Mouse (Mus musculus) forebrain, embryonic 12.5 days (tissue): Measurements from ENCODE around the gene Adck1. TPM values are rescaled to one million over a fixed set of nuclear protein-coding genes. Genes with fewer than 3 reads are reported as not detected.

Experiments
- ATAC-seq: fragments of 200-750 bp; cut with Nextera tagmentation; 2 replicates; pipeline ENCODE4 v1.8.0; 2017; ENCODE audit warnings: moderate TSS enrichment; ENCODE audit not compliant: low FRiP score
- H3K27ac ChIP-seq: fragments of 300-500 bp; sonication (generic); 2 replicates; pipeline ENCODE4 v1.5.1; 2016; ENCODE audit warnings: mild to moderate bottlenecking
- H3K27me3 ChIP-seq: fragments of 300-500 bp; sonication (generic); 2 replicates; pipeline ENCODE4 v1.6.1; 2016; ENCODE audit warnings: mild to moderate bottlenecking
- H3K36me3 ChIP-seq: fragments of 300-500 bp; sonication (generic); replicated peaks from 2 replicates; pipeline ENCODE4 v1.6.1; 2016; ENCODE audit warnings: mild to moderate bottlenecking
- H3K4me1 ChIP-seq: fragments of 300-500 bp; sonication (generic); 2 replicates; pipeline ENCODE4 v1.6.1; 2016
- H3K4me2 ChIP-seq: fragments of 300-500 bp; sonication (generic); 2 replicates; pipeline ENCODE4 v1.6.1; 2016; ENCODE audit warnings: mild to moderate bottlenecking, moderate library complexity
- H3K4me3 ChIP-seq: fragments of 300-500 bp; sonication (generic); replicated peaks from 2 replicates; pipeline ENCODE4 v1.5.1; 2016; ENCODE audit warnings: mild to moderate bottlenecking
- H3K9ac ChIP-seq: fragments of 300-500 bp; sonication (generic); 2 replicates; pipeline ENCODE4 v1.6.1; 2016; ENCODE audit warnings: mild to moderate bottlenecking
- H3K9me3 ChIP-seq: fragments of 300-500 bp; sonication (generic); 2 replicates; pipeline ENCODE4 v1.6.1; 2016
- WGBS: fragments of 180-500 bp; shearing (Covaris S2); methylation state at CpG from one replicate; pipeline ENCODE4 v1.1.7; 2016; 5-methylcytosine and 5-hydroxymethylcytosine counted together
- polyA plus RNA-seq: library from polyadenylated mRNA; unstranded; fragments of >200 nt; fragmentation: Nextera tagmentation; extraction: Ambion mirVana; gene quantifications from 2 replicates; pipeline ENCODE4 v1.2.1, GENCODE M21; 2016

The Adck1 gene
- polyA plus RNA-seq, 1 experiment from 2014 or later: 21.4 TPM

- Histone ChIP-seq H3K9me3 (no peaks in the 10 kb centered on the region), H3K27me3 (no peaks in the 10 kb centered on the region), H3K4me1 (peaks cover 3% of the 10 kb centered on the region; the same call in 1 of the 2 replicates), H3K4me3 (no peak overlapping the region), H3K4me2 (no peak overlapping the region), H3K36me3 (peaks cover 4% of the 10 kb centered on the region; the same call in 1 of the 2 replicates), H3K9ac (no peak overlapping the region), H3K27ac (no peak overlapping the region)
- 87% methylated on average over 4 of the region's 4 CpGs for WGBS
- no peak for ATAC-seq
These were observed 71.9 kb downstream of the Adck1 start for GRCm38 (mm10) chr12:88432277-88432676.

- no peak overlapping the region for H3K4me3 ChIP-seq
- H3K27ac ChIP-seq: no peak overlapping the region
These were observed 72.8 kb downstream of the Adck1 start for GRCm38 (mm10) chr12:88433171-88433570.

GRCm38 (mm10) chr12:88436962-88437750, 76.8 kb downstream of the Adck1 start:
- no peak overlapping the region for H3K4me2 ChIP-seq

More at GRCm38 (mm10) chr12:88433171-88433570, 72.8 kb downstream of the Adck1 start:
- no peak for ATAC-seq
- no peak overlapping the region for H3K9ac ChIP-seq
- no peaks in the 10 kb centered on the region for H3K9me3 ChIP-seq
- H3K4me1 ChIP-seq: no peaks in the 10 kb centered on the region
- 90% methylated on average over 7 of the region's 7 CpGs for WGBS
- H3K27me3 ChIP-seq: no peaks in the 10 kb centered on the region
- H3K36me3 ChIP-seq: peaks cover 4% of the 10 kb centered on the region; the same call in 1 of the 2 replicates
- H3K4me2 ChIP-seq: no peak overlapping the region

GRCm38 (mm10) chr12:88441922-88442809, 81.8 kb downstream of the Adck1 start:
- no peak for ATAC-seq
- H3K27me3 ChIP-seq: no peaks in the 10 kb centered on the region
- no peak overlapping the region for H3K9ac ChIP-seq
- no peaks in the 10 kb centered on the region for H3K9me3 ChIP-seq
- no peak overlapping the region for H3K4me2 ChIP-seq
- no peak overlapping the region for H3K4me3 ChIP-seq
- H3K36me3 ChIP-seq: no peaks in the 10 kb centered on the region
- H3K4me1 ChIP-seq: no peaks in the 10 kb centered on the region
- WGBS: 76% methylated on average over 14 of the region's 14 CpGs
- no peak overlapping the region for H3K27ac ChIP-seq

More at GRCm38 (mm10) chr12:88436962-88437750, 76.8 kb downstream of the Adck1 start:
- no peak overlapping the region for H3K9ac ChIP-seq
- no peaks in the 10 kb centered on the region for H3K4me1 ChIP-seq
- no peaks in the 10 kb centered on the region for H3K27me3 ChIP-seq
- H3K36me3 ChIP-seq: no peaks in the 10 kb centered on the region
- ATAC-seq: no peak
- no peak overlapping the region for H3K4me3 ChIP-seq
- H3K27ac ChIP-seq: no peak overlapping the region
- no peaks in the 10 kb centered on the region for H3K9me3 ChIP-seq
- 84% methylated on average over 15 of the region's 15 CpGs for WGBS

- Histone ChIP-seq H3K9me3 (no peaks in the 10 kb centered on the region), H3K4me1 (no peaks in the 10 kb centered on the region), H3K4me2 (no peak overlapping the region), H3K36me3 (no peaks in the 10 kb centered on the region; the same call in 1 of the 2 replicates), H3K4me3 (no peak overlapping the region), H3K27me3 (no peaks in the 10 kb centered on the region; the same call in 1 of the 2 replicates), H3K27ac (no peak overlapping the region), H3K9ac (no peak overlapping the region)
- ATAC-seq: no peak
- 93% methylated on average over 5 of the region's 5 CpGs for WGBS
These were observed 83.7 kb downstream of the Adck1 start for GRCm38 (mm10) chr12:88444040-88444439.

GRCm38 (mm10) chr12:88445471-88445870, 85.1 kb downstream of the Adck1 start:
- Histone ChIP-seq H3K4me1 (peaks cover 1% of the 10 kb centered on the region; the same call in 1 of the 2 replicates), H3K27ac (no peak overlapping the region), H3K9ac (no peak overlapping the region), H3K9me3 (no peaks in the 10 kb centered on the region), H3K27me3 (no peaks in the 10 kb centered on the region; the same call in 1 of the 2 replicates), H3K4me3 (no peak overlapping the region), H3K4me2 (no peak overlapping the region), H3K36me3 (peaks cover 4% of the 10 kb centered on the region)
- ATAC-seq: no peak
- WGBS: 87% methylated on average over 3 of the region's 3 CpGs

- Histone ChIP-seq H3K9me3 (no peaks in the 10 kb centered on the region), H3K4me2 (no peak overlapping the region), H3K36me3 (peaks cover 4% of the 10 kb centered on the region), H3K27ac (no peak overlapping the region), H3K9ac (no peak overlapping the region), H3K27me3 (peaks cover 5% of the 10 kb centered on the region; the same call in 1 of the 2 replicates), H3K4me3 (no peak overlapping the region), H3K4me1 (peaks cover 3% of the 10 kb centered on the region; the same call in 1 of the 2 replicates)
- no peak for ATAC-seq
- WGBS: 52% methylated on average over 4 of the region's 4 CpGs
These were observed 90.6 kb downstream of the Adck1 start for GRCm38 (mm10) chr12:88450658-88451563.

GRCm38 (mm10) chr12:88454701-88455410, 94.5 kb downstream of the Adck1 start:
- 90% methylated on average over 12 of the region's 12 CpGs for WGBS
- Histone ChIP-seq H3K4me2 (no peak overlapping the region), H3K36me3 (no peaks in the 10 kb centered on the region), H3K9me3 (no peaks in the 10 kb centered on the region), H3K27ac (no peak overlapping the region), H3K9ac (no peak overlapping the region), H3K27me3 (peaks cover 5% of the 10 kb centered on the region; the same call in 1 of the 2 replicates), H3K4me1 (peaks cover 3% of the 10 kb centered on the region; the same call in 1 of the 2 replicates), H3K4me3 (no peak overlapping the region)
- ATAC-seq: no peak

- Histone ChIP-seq H3K36me3 (peaks cover 5% of the 10 kb centered on the region), H3K4me2 (no peak overlapping the region), H3K9me3 (no peaks in the 10 kb centered on the region), H3K9ac (no peak overlapping the region), H3K4me3 (no peak overlapping the region), H3K4me1 (no peaks in the 10 kb centered on the region), H3K27ac (no peak overlapping the region), H3K27me3 (peaks cover 5% of the 10 kb centered on the region; the same call in 1 of the 2 replicates)
- 97% methylated on average over 1 of the region's 1 CpGs for WGBS
- no peak for ATAC-seq
These were observed 96.7 kb downstream of the Adck1 start for GRCm38 (mm10) chr12:88457021-88457420.

GRCm38 (mm10) chr12:88458936-88459335, 98.6 kb downstream of the Adck1 start:
- Histone ChIP-seq H3K27ac (no peak overlapping the region), H3K9ac (no peak overlapping the region), H3K36me3 (peaks cover 5% of the 10 kb centered on the region), H3K4me3 (no peak overlapping the region), H3K4me2 (no peak overlapping the region), H3K27me3 (no peaks in the 10 kb centered on the region), H3K9me3 (no peaks in the 10 kb centered on the region), H3K4me1 (no peaks in the 10 kb centered on the region)
- ATAC-seq: no peak
- 94% methylated on average over 12 of the region's 12 CpGs for WGBS

- Histone ChIP-seq H3K4me2 (no peak overlapping the region), H3K9me3 (no peaks in the 10 kb centered on the region), H3K27me3 (no peaks in the 10 kb centered on the region), H3K4me1 (no peaks in the 10 kb centered on the region), H3K4me3 (no peak overlapping the region), H3K36me3 (peaks cover 5% of the 10 kb centered on the region), H3K9ac (no peak overlapping the region), H3K27ac (no peak overlapping the region)
- 77% methylated on average over 1 of the region's 1 CpGs for WGBS
- ATAC-seq: no peak
These were observed 99.1 kb downstream of the Adck1 start for GRCm38 (mm10) chr12:88459461-88459860.
